Mouse (Mus musculus): ENCODE results near the gene Nmb. TPM values are rescaled to one million over a fixed set of nuclear protein-coding genes. Genes with fewer than 3 reads are reported as not detected.
A peak's percentile ranks its signal among the peaks of the same experiment; 100 is the strongest.

The Nmb gene
- total and polyA plus RNA-seq, 3 experiments: 0.47 to 0.66 (median 0.47) TPM

- H3K9ac ChIP-seq (ENCODE audit: insufficient read depth, low read depth): no peak overlapping the region
- no peaks in the 10 kb centered on the region for H3K27me3 ChIP-seq (replicated peaks)
- peaks cover 2 to 36% of the 10 kb centered on the region in 2 experiments for H3K36me3 ChIP-seq (replicated peaks in 1 of 2; ENCODE audit: control insufficient read depth in 1 of 2, insufficient read depth in 1 of 2, low read length in 1 of 2)
- TF ChIP-seq MAX (IDR thresholded peaks at IDR 0.05; ENCODE audit: low read length) (no peak), ZKSCAN1 (IDR thresholded peaks at IDR 0.05; ENCODE audit: borderline replicate concordance, low read depth, low read length) (no peak), USF1 (IDR thresholded peaks at IDR 0.05; ENCODE audit: low read depth, low read length) (no peak), ZMIZ1 (IDR thresholded peaks at IDR 0.05; ENCODE audit: low read depth, low read length) (no peak), GABPA (IDR thresholded peaks at IDR 0.05; ENCODE audit: insufficient replicate concordance, low read depth, low read length) (no peak), TBP (conservative IDR thresholded peaks at IDR 0.05; ENCODE audit: low read depth, low read length) (no peak), MEF2A (IDR thresholded peaks at IDR 0.05; ENCODE audit: borderline replicate concordance, low read depth, low read length) (no peak), EP300 (IDR thresholded peaks at IDR 0.05; ENCODE audit: low read length) (no peak), PAX5 (IDR thresholded peaks at IDR 0.05; ENCODE audit: low read length) (no peak), SIN3A (IDR thresholded peaks at IDR 0.05; ENCODE audit: low read length) (no peak), MXI1 (IDR thresholded peaks at IDR 0.05; ENCODE audit: low read depth, low read length) (no peak), NELFE (IDR thresholded peaks at IDR 0.05; ENCODE audit: low read depth, low read length) (no peak), RAD21 (IDR thresholded peaks at IDR 0.05; ENCODE audit: low read depth, low read length) (no peak)
- no peaks in the 10 kb centered on the region for H3K79me2 ChIP-seq (replicated peaks; ENCODE audit: control insufficient read depth, extremely low read depth, insufficient read depth, poor library complexity, severe bottlenecking)
- no peak for DNase-seq (ENCODE audit: extremely low read depth)
- no peak overlapping the region for H3K27ac ChIP-seq (ENCODE audit: insufficient read depth, low read depth)
- H3K4me3 ChIP-seq (replicated peaks in 1 of 3; ENCODE audit: low read depth in 2 of 3, low read length in 2 of 3, poor library complexity in 1 of 3): no peak overlapping the region
- peaks cover 2 to 32% of the 10 kb centered on the region in 2 experiments; a peak in 3 of 4 replicates for H3K4me1 ChIP-seq (ENCODE audit: control insufficient read depth in 1 of 2, insufficient read depth in 2 of 2)
- H3K4me2 ChIP-seq (ENCODE audit: insufficient read depth, low read depth, poor library complexity, severe bottlenecking): no peak overlapping the region
- in situ Hi-C loops (cut with MboI; ENCODE audit: low pct_ligation_motif_present, low pct_unique_long_range_greater_than_20kb, low sequenced_read_pairs) (no loop called here), dilution Hi-C loops (cut with MboI; ENCODE audit: extremely low pct_ligation_motif_present, extremely low pct_unique_long_range_greater_than_20kb, low sequenced_read_pairs) (no loop called here)
- no peaks in the 10 kb centered on the region for H3K9me3 ChIP-seq (replicated peaks; ENCODE audit: low read length)
These were observed 41.4 kb downstream of the Nmb start for GRCm38 (mm10) chr7:80863520-80863919.

GRCm38 (mm10) chr7:80862475-80862874 is 42.4 kb downstream of the Nmb start:
- Histone ChIP-seq H3K4me3 (replicated peaks in 1 of 3; ENCODE audit: low read depth in 2 of 3, low read length in 2 of 3, poor library complexity in 1 of 3) (no peak overlapping the region), H3K27ac (ENCODE audit: insufficient read depth, low read depth) (no peak overlapping the region), H3K9me3 (replicated peaks; ENCODE audit: low read length) (no peaks in the 10 kb centered on the region), H3K9ac (ENCODE audit: insufficient read depth, low read depth) (no peak overlapping the region), H3K36me3 (replicated peaks in 1 of 2; ENCODE audit: control insufficient read depth in 1 of 2, insufficient read depth in 1 of 2, low read length in 1 of 2) (peaks cover 2 to 27% of the 10 kb centered on the region in 2 experiments), H3K4me2 (ENCODE audit: insufficient read depth, low read depth, poor library complexity, severe bottlenecking) (no peak overlapping the region), H3K27me3 (replicated peaks) (no peaks in the 10 kb centered on the region), H3K79me2 (replicated peaks; ENCODE audit: control insufficient read depth, extremely low read depth, insufficient read depth, poor library complexity, severe bottlenecking) (no peaks in the 10 kb centered on the region), H3K4me1 (ENCODE audit: control insufficient read depth in 1 of 2, insufficient read depth in 2 of 2) (peaks cover 2 to 32% of the 10 kb centered on the region in 2 experiments; a peak in 3 of 4 replicates)
- DNase-seq (ENCODE audit: extremely low read depth): peak; percentile 62
- TF ChIP-seq JUND (conservative IDR thresholded peaks at IDR 0.05; ENCODE audit: low read depth, low read length) (no peak), USF1 (IDR thresholded peaks at IDR 0.05; ENCODE audit: low read depth, low read length) (no peak), MXI1 (IDR thresholded peaks at IDR 0.05; ENCODE audit: low read depth, low read length) (no peak), UBTF (IDR thresholded peaks at IDR 0.05; ENCODE audit: low read depth, low read length) (no peak), PAX5 (IDR thresholded peaks at IDR 0.05; ENCODE audit: low read length) (no peak), TBP (conservative IDR thresholded peaks at IDR 0.05; ENCODE audit: low read depth, low read length) (no peak), SIN3A (IDR thresholded peaks at IDR 0.05; ENCODE audit: low read length) (no peak), GABPA (IDR thresholded peaks at IDR 0.05; ENCODE audit: insufficient replicate concordance, low read depth, low read length) (no peak), EP300 (IDR thresholded peaks at IDR 0.05; ENCODE audit: low read length) (no peak), JUN (IDR thresholded peaks at IDR 0.05; ENCODE audit: insufficient read depth, low read depth, low read length) (no peak), ZKSCAN1 (IDR thresholded peaks at IDR 0.05; ENCODE audit: borderline replicate concordance, low read depth, low read length) (no peak), MEF2A (IDR thresholded peaks at IDR 0.05; ENCODE audit: borderline replicate concordance, low read depth, low read length) (no peak), MAZ (IDR thresholded peaks at IDR 0.05; ENCODE audit: low read depth, low read length) (no peak), NRF1 (IDR thresholded peaks at IDR 0.05; ENCODE audit: low read depth, low read length) (no peak), RCOR1 (conservative IDR thresholded peaks at IDR 0.05; ENCODE audit: low read depth, low read length) (no peak)
- in situ Hi-C loops (cut with MboI; ENCODE audit: low pct_ligation_motif_present, low pct_unique_long_range_greater_than_20kb, low sequenced_read_pairs) (no loop called here), dilution Hi-C loops (cut with MboI; ENCODE audit: extremely low pct_ligation_motif_present, extremely low pct_unique_long_range_greater_than_20kb, low sequenced_read_pairs) (no loop called here)

Data from CH12.LX (cell line).